Mouse (Mus musculus): ENCODE results near the gene Ptpn13. TPM values are rescaled to one million over a fixed set of nuclear protein-coding genes. Genes with fewer than 3 reads are reported as not detected.

Ptpn13 gene
- total RNA-seq, 2 experiments from 2014 or later, result 25.5 to 45.0 TPM

DNA sequence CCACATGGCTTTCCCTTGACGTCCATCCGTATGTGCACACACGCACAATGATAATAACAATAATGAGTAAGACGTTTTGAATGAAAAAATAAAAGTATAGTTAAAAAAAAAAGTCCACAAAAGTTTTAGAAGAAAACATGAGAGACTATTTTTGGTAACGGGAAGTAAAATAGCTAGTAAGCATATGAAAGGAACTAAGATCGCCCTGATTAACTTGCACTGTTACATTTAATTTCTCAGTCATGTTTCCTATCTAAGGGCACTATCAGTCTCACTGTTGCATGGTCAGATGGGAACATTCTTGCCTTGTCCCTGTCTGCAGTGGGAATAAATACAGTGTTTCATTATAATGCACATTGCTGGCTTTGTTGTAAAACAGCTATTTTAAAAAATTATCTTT, 2.4 kb upstream of the Ptpn13 start:
- no peak for DNase-seq (ENCODE audit: low spot score in 2 of 2)

DNA sequence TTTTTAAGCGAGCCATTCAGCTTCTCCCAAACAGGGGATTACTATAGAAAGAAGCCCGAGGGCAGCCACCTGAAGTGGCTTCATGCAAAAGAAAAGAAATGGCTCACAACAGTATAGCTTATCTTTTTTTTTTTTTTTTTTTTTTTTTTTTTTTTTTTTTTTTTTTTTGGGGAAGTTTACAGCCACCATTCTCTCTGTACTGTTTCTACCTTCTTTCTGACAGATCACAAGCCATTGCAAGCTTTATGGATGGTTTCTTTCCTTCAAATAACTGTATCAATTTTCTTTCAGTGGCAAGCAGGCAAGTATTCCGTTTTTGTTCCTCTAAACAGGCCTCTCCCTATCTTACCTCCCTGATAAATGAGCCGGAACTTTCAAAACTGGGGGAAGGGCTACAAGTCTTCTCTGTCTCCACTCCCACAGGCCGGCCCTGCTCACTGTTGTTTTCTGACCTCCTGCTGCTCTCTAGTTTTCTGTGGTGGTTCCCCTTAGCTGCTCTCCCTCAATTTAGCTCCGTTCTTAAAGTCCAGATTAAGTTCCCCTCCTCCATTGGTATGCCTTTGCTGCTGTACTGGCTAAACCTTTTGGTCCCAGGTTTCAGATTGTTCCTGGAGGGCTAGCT, 1.6 kb upstream of the Ptpn13 start:
- DNase-seq (ENCODE audit: low spot score in 2 of 2), result no peak

DNA sequence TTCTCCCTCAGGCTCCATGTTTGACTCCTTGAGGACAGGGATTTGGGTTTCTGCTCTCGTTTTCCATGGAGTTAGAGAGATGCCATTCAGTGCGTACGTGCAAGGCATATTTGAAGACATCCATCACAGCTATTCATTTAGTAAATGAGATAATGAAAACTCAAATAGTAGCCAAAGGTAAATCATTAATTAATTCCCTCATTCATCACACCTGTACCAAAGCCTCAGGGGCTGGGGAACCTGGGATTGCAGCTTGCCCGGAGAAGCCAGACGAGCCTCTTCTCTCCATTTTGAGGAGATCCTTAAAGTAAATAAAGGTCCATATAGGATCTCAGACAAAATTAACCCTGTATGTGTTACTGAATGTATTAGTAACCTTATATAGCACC, 1.1 kb upstream of the Ptpn13 start:
- no peak for DNase-seq (ENCODE audit: low spot score in 2 of 2)

DNA sequence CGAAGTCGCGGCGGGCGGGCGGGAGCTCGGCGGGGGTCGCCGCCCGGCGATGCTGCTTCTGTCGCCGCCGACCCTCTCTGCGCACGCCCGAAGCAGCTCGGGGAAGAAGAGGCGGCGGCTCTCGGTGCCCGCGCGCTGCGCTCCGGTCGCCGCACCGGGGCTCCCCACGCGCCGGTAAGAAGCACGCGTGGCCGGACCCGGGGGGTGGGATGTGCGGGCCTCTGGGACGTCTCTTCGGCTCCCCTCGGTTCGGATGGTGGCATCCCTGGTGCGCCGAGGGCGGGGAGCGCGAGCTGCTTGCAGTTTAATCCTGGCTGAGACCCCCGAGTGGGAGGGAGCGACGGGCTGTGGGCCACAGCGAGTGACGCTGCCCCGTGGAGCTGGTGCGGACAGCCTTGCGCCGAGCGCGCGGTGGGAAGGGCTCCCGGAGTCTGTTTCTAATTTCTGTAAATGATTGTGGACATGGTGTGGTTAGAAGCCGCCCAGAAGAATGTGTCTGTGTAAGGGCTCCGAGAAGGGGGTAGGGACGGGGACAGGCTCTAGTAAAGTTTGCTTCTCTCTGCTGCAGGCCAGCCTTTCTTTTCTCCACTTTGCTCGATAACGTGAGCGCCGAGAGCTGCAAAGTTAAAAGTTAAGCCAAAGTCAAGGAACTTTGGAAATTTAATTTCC, 505 bp downstream of the Ptpn13 start:
- peak; percentile 7 for DNase-seq (ENCODE audit: low spot score in 2 of 2)

DNA sequence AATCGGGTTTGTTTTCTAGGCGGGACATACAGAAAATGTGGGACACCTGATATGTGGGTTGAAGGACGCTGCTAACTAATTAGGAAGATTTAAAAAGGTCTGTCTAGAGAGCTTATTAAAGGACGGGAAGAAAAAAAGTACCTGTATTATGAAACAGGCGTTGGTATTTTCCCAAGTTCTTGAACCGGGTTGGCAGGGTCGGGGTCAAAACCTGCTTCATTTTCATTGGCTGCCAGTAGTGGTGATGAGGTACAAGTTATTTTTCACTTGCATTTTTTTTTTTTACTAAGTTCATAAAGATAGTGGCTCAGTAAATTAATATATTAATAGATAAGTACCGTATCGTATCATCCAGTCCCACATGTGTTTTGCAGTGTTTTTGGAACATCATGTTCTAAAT, 1.3 kb downstream of the Ptpn13 start:
- DNase-seq (ENCODE audit: low spot score in 2 of 2), result no peak

DNA sequence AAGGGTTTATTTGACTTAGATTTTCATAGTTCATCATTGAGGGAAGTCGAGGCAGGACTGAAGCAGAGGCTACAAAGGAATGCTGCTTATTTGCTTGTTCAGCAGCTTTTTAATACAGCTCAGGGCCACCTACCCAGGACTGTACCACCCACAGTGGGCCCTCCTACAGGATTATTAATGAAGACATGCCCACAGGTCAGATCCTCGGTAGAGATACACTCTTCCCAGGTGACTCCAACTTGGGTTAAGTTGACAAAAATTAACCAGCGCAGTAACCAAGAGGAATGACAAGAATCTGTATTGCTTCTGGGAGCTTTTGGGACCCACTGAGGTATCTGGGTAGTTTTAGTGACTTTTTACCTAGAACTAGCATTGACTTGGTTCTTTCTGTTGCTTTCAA, 6.0 kb downstream of the Ptpn13 start:
- no peak for DNase-seq (ENCODE audit: low spot score in 2 of 2)

DNA sequence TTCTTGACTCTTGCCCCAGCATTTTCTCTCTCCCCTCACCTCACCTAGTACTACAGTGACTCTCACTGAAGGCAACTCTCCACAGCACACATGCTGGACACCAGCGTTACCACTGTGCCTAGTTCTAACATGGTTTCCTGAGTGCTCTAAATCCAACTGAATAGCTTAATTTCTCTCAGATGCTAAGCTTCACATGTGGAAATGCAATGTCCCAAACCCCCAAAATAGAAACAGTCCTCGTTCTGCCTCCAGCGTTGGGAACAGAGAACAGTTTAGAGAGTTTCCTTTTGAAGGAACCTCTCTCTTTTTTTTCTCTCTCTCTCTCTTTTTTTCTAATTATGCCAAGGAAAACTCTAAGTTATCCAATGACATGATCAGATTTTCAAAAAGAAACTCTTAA, 6.5 kb downstream of the Ptpn13 start:
- DNase-seq (ENCODE audit: low spot score in 2 of 2), result no peak

DNA sequence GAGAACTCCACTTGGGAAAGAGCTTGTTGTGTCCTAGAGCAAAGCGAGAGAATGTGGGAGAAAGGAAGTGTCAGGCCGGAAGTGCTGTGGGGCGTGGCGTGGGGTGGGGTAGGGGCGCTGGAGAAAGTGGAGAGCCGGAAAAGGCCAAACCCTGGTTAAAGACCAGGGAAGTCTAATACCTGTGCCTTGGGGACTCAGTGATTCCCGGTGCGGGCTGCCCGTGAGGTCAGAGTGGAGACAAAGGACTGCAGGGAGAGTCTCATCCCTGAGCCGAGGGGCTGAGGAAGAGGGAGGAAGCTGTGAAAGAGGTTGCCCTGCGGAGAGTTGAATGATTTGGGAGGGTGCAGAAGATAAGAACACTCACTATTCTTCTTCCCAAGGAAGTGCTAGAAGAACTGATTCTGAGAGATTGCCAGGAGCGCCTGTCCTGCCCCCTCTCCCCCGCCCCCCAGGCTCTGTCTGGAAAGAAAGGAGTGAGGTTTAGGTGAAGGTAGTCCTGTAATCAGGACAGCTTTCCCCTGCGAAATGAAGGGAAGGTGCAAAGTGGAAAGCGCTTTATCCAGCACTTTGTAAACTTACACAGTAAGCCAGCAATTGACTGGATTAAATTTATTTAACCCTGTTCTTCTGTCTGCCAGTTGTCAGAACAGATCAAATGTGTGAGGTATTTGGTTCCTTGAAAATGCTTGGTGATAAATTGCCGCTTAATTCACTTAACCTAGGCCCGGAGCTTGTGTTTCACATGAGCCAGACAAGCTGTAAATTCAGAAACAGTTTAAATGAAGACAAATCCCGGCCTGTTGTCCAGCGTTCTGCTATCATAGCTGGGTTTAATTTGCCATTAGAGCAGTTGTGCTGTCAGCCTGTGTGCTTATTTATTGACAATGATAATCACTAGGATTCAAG, 11.3 kb downstream of the Ptpn13 start:
- DNase-seq (ENCODE audit: low spot score in 2 of 2), result peak in 1 of 2 experiments; percentile 12

DNA sequence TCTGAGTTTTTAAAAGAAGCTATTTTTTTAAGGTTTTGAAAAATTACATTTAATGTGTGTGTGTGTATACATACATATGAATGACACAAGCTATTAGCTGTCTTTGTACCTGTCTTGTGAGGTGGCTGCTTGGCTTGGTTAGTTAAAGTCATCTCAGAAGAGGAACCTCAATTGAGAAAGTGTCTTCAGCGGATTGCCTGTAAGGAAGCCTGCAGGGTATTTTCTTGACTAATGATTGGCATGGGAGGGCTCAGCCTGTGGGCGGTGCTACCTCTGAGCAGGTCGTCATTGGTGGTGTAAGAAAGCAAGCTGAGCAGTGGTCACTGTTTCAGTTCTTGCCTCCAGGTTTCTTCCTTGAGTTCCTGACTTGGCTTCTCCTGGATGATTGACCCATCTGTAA, 12.7 kb downstream of the Ptpn13 start:
- DNase-seq (ENCODE audit: low spot score in 2 of 2), result no peak

DNA sequence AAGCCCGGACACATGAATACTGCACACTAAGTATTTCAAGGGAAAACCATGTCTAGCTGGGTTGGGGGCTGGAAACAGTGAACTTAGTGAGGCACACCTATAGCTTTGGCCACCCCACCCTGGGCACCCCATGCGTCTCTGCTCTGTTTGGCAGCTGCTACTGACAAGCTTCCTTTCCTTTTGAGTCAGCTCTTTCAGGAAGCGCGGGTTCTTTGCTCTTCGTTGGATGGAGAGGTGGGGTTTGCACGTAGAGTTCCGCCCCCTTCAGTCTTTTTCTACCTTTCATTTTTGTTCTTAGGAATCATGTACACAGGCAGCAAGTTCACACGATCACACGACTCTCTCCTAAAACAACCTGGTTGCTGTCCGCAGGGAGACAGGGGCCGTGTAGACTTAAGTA, 14.2 kb downstream of the Ptpn13 start:
- no peak for DNase-seq (ENCODE audit: low spot score in 2 of 2)

DNA sequence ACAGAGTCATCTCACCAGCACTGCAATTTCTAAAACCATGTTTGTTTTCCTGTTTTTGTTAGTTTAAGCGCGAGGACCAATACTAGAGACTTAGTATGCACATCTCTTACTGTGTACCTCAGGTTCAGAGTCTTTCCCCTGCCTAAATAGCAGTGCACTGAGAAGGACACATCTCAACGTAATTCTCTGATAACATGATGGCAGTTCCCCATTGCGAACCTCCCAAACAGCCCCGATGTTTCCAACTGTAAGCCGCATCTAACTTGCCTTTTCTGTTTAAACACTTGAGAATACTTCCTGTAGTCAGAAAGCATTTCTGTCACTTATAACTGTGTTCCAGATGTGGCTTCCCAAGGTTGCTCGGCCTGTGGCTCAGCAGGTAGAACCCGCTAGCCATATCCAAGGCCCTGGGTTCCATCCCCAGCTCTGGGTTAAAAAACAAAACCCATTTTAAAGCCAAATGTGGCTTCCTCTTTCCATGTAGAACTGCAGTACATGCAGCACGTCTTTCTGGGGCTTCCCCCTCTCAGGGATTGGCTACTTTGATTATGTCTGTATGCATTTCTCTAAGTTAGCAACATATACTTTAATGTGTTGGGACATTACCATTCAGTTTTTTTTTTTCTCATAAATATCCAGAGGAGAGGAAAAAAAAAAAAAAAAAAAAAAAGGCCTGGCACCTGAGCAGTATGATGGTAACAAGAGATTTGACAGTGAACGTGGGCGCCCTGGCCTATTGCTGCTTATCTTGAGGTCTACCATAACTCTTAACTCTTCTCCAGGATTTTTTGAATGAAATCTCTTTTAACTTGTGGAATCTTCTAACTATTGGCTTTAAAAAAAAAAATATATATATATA, 15.7 kb downstream of the Ptpn13 start:
- DNase-seq (ENCODE audit: low spot score in 2 of 2), result no peak

DNA sequence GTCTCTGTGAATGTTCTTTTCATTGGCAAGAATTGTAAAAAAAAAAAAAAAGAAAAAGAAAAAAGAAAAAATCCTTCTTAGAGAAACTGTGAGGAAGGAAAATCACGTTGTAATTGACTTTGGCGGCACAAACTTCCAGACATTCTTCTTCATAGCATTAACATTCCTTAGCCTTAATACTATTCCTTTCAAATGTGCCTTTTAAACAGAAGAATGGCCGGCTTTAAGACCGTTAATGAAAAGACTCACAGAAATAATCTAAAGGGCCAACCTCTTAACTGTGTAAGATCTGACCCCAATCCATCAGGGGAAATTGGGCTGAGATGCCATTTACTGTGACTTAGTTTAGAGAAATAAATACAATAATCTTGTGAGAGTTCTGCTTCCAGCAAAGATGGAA, 16.7 kb downstream of the Ptpn13 start:
- no peak for DNase-seq (ENCODE audit: low spot score in 2 of 2)

DNA sequence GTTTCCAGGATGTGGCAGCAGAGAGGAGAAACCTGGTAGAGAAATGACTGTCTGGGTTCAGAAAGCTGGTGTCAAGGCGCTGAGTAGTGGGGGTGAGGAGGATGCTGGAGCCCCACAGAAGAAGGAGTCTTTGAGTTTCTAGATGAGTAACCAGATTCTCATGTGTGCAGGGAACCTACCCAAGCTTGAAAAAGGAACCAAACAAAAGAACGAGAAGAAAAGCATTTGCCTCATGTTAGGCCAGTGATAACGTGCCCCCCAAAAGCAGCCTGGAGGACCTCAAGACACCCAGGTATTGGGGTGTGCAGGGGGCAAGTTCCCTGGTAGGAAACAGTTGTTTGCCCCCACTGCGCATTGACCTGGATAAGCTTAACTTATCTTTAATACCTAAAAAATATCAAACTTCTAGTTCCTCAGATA, 17.3 kb downstream of the Ptpn13 start:
- DNase-seq (ENCODE audit: low spot score in 2 of 2), result no peak

DNA sequence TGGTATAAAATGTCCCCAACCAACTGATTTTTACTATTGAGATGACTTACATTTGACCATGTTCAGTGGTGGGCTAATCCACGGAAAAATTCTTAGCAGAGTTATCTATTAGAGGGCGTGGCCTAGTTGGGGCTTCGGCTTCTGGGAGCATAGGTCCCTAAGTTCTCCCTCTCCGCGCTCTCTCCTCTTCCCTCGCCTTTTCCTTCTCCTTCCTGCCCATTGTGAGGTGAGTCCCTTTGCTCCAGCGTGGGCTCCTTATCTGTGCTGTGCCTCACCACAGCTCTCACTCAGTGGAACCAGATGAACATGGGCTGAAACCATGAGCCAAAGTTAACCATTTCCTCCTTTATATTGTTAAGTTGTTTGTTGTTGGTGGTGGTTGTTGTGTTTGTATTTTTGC, 17.9 kb downstream of the Ptpn13 start:
- no peak for DNase-seq (ENCODE audit: low spot score in 2 of 2)

DNA sequence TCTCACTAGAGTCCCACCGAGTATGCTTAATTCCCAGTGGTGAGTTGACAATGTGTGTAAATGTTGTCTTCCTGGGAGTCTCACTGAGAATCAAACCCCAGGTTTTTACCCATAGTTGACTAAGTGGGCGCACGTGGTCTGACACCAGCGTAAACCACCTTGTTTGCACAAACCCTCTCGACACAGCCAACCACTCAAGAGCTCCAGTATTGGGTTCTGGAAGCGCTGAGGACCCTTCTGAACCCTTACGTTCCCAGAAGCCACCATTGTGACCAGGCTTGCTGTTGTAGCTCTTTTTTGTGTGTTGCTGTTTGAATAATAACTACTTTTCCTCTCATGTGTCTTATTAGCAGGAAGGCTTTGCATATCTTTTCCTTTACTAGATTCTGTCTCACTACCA, 20.4 kb downstream of the Ptpn13 start:
- DNase-seq (ENCODE audit: low spot score in 2 of 2), result no peak

DNA sequence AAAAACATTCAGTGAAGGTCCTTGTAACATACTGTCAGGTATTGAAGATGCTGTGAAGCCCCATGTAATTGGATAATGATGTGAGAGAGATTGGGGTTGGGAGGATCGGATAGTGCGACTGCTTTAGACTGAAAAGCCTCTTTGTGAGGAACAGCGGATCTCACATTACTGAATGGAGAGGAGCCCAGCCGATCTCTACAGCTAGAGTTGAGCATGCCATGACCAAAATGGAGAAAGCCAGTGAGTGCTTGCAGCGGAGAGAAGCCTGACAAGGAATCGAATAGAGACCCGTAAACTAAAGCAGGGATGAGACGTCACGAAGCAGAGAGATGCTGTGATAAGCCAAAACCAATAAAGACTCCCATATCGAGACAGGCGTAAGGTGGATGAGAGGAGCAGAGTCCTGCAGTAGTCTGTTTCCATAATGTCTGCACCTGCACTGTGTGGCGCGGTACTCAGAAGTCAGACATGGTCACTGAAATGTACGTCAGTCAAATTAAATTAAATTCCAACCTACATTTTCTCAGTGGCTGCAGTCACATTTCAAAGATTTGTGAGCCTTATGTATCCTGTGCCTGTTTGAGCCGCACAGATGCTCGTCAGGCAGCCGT, 22.9 kb downstream of the Ptpn13 start:
- DNase-seq (ENCODE audit: low spot score in 2 of 2), result no peak

DNA sequence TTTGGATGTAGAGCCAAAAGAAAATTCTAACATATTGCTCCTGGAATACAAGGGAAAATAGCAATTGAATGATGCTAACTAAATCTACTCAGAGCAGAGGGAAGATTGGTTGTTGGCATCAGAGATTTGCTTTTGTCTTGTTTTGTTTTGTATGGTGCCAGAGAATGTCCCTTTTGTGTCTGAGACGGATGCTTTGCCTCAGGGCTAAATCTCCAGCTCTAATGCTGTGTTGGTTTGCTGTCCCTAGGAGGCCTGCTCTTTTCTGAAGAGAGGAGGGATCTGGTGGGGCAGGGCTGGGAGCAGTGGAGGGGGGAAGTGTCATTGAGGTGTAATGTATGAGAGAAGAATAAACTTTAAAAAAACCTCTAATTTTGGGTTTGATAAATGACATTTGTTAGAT, 23.5 kb downstream of the Ptpn13 start:
- DNase-seq (ENCODE audit: low spot score in 2 of 2), result no peak

DNA sequence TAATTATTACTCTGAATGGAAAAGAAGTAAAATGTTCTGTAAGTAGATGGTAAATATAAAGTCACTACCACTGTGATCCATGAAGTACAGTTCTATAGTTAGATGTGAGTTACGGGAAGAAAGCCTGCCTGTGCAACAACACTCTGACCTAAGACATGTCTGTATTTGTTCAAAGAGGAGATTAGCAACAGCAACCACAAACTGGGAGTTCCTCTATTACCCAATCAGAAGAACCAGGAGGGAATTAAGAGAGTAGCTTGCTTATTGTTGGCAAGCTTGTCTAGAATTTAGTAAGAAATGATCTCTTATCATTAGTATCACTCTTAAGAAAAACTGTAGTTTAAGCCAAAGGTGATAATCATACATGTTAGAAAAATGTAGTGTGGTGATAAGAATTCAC, 25.7 kb downstream of the Ptpn13 start:
- DNase-seq (ENCODE audit: low spot score in 2 of 2), result no peak

DNA sequence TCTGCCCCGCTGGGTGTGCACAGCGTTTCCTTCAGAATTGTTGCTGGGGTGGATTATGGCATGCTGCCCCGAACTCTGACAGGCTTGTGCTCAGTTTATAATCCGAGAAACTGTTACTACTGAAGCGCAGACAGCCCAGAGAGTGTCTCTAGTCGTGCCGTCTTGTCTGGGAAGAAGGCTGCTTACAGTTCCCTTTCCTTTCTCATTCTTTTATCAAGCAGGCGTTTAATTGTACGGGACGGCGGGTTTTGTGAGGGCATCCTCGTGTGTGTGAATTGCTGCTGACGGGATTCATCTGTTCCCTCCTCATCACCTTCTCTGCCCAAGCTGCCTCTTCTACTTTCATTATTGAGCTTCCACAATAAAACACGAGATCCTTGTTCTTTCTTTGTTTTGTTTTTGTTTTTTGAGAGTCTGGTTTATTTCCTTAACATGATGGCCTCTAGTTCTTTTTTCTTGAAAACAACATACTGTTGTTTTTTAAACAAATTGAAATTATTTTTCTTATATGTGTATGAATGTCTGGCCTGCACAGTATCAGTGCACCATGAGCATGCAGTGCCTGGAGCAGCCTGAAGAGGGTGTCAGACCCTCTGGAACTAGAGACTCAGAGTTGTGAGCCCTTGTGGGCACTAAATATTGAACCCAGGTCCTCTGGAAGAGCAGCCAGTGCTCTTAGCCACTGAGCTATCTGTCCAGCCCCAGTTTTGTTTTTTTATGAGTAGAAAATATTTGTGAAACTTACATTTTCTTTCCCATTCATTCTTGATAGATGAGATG, 28.6 kb downstream of the Ptpn13 start:
- no peak for DNase-seq (ENCODE audit: low spot score in 2 of 2)

DNA sequence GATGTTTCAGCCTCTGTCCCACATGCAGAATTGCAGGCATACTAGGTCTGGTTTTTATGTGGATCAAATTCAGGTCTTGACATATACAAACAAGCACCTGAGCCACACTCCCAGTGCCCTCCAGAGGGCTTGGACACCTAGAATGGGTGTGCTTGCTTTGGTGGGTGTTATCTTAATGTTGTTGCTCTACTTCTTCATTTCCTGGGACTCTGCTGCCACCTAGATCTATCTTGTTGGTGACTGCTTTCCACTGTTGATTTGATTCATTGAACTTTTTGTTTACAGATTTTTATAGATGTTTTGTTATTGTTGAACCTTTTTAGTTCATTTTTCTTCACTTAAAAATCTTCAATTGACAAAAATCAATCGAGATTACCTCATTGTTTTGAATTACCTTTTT, 31.8 kb downstream of the Ptpn13 start:
- no peak for DNase-seq (ENCODE audit: low spot score in 2 of 2)

Measured in adrenal gland, postnatal 4 days (tissue).